Mouse (Mus musculus) thymus, adult 18-20 months (tissue): Measurements from ENCODE around the gene Zbtb37.
"Not testable (repeated sequence)": the region's sequence is repeated elsewhere in the genome, so short reads cannot be mapped to it uniquely, and the experiment has no call there.

ENCODE experiments used
- DNase-seq, 2 experiments: peaks; one replicate each; pipeline ENCODE4 v3.0.0; 2022; ENCODE audit warnings: mixed read lengths in 2 of 2

Zbtb37 gene

GRCm38 (mm10) chr1:161031881-161032280 is 2.8 kb downstream of the Zbtb37 start:
- no peak for DNase-seq

DNA sequence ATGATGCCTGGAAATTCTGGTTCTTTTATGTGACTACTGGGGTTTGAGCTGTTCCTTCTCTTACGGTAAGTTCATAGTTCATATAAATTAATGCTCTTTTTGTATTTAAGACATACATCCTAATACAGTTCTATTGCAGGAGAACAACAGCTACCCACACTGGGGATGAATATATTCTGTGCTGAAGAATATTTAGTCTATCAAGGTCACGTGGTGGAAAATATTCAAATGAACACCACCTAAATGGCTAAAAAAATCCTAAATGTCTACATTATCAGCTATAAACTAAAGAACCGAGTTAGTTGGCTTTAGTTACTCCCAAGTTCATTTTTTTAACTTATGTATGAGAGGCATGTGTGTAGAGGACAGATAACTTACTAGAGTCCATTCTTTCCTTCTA is 4.6 kb downstream of the Zbtb37 start:
- DNase-seq, result no peak

DNA sequence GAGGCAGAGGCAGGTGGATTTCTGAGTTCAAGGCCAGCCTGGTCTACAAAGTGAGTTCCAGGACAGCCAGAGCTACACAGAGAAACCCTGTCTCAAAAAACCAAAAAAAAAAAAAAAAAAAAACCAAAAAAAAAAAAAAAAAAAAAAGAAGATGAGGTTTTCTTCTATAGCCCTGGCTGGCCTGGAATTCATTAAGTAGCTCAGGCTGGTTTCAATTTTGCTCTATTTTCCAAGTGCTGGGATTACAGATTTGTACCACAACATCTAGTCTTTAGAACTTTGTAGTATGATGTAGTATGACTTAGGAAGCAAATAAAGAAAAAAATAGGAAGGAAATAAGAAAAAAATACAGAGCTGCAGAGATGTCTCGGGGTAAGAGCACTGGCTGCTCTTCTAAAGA is 6.2 kb downstream of the Zbtb37 start:
- not testable (repeated sequence) for DNase-seq

GRCm38 (mm10) chr1:161027196-161027595 is 7.5 kb downstream of the Zbtb37 start:
- no peak for DNase-seq

- DNase-seq, result no peak
Observed at GRCm38 (mm10) chr1:161025410-161026210, 9.0 kb downstream of the Zbtb37 start.

DNA sequence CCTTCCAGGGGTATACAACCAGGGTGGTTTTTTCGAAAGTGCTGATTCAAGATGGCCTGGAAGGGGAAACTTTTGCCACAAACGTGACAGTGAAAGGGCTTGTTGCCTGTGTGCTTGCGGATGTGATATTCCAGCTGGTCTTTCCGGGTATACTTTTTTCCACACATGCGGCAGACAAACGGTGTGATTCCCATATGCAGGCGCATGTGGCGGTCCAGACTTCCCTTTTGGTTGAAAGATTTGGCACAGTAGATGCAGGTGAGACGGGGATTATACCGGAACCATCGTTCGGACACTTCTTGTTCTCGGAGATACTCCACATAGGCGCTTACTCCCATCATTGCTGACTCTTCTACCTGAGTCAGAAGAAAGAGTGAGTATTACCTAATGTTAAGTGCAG is 14.6 kb downstream of the Zbtb37 start:
- no peak for DNase-seq

DNA sequence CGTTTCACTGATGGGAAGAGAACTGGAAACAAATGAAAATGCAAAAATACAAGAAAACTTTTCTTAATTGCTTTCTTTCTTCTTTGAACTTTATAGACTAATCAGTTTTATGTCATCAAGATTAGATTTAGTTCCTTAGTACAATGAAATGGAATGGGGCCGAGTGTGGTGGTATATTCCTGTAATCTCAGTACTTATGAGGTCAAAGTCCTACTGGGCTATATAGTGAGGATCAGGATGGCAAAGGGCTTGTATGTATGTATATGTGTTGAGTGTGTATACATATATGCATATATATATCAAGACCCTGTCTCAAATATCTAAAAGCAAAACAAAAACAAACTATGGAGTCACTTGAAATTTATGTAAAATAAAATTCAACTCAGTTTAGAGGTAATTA is 18.3 kb downstream of the Zbtb37 start:
- no peak for DNase-seq

GRCm38 (mm10) chr1:161010436-161010835 is 24.2 kb downstream of the Zbtb37 start:
- DNase-seq, result no peak

DNA sequence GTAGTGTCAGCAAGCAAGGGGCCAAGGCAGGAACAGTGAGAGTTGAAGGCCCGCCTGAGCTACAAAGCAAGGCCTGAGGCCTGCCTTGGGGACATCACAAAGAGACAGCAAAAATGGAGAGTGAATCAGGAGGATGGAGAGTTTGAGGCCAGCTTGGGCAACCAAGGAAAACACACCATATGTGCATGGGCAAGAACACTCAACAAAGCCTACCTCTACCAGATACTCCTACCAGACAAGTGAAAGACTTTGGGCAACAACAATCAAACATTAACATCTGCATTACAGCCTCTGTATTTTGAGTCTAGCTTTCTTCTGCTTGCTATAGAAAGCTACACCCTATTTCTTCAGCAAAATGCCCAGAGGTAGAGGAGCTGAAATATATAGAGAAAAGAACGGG is 26.6 kb downstream of the Zbtb37 start:
- DNase-seq, result no peak

DNA sequence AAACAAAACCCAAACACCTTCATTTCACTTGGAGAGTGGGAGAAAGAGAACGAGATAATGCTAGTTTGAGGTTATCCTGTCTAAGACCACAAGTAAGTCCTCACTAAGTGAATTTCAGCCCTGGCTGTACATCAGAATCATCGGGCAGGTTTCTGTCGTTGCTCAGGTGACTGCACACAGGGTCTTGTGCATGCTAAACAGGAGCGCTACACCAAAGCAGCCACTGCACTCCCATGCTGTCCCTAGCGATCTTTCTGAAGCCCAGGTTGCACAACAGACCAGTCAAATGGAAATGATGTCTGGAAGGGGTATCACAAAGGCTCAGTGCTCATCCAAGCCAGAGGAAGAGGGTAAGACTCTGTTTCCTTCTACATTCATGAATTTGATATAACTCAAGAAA is 28.2 kb downstream of the Zbtb37 start:
- DNase-seq, result no peak

- no peak for DNase-seq
Observed at GRCm38 (mm10) chr1:161005526-161005925, 29.1 kb downstream of the Zbtb37 start.

DNA sequence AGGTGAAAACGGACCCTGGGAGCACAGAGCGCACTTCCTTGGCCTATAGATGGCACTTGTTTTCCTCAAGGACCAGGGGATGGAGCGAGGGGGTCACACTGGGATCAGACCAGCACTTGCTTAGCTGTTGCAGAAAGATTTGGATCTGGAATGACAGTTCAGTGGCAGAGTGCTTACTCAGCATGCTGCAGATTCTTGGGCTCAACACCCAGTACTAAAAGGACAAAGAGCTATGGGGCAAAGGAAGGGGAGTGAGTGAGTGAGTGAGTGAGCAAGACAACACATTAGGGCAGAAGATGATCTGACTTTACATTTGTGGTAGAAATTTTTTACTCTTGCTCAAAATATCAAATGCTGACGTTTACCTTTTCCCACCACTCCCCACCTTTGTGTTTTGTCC is 29.7 kb downstream of the Zbtb37 start:
- no peak for DNase-seq

DNA sequence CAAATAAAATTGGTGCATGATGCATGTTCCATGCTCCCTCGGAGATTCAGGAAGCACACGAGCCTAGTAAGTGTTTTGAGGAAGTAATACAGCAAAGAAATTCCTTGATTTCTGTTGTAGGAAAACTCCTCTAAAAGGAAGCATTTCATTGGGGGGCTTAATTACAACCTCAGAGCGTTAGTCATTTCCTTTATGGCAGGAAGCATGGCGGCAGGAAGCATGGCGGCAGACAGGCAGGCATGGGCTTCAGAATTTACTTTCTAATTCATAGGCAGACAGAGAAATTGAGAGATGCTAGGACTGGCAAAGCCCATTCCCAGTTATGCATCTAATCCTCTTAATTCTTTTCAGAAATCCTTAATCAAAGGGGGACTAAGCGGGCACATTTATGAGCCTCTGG is 40.8 kb downstream of the Zbtb37 start:
- DNase-seq, result no peak

DNA sequence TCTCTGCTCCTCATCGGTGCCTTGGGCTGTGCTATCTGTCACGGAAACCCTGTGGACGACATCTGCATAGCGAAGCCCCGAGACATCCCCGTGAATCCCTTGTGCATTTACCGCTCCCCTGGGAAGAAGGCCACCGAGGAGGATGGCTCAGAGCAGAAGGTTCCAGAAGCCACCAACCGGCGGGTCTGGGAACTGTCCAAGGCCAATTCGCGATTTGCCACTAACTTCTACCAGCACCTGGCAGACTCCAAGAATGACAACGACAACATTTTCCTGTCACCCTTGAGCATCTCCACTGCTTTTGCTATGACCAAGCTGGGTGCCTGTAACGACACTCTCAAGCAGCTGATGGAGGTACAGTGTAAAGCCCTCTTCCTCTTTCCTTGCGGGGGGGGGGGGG is 45.3 kb downstream of the Zbtb37 start:
- no peak for DNase-seq

GRCm38 (mm10) chr1:160986881-160987635 is 47.6 kb downstream of the Zbtb37 start:
- no peak for DNase-seq

DNA sequence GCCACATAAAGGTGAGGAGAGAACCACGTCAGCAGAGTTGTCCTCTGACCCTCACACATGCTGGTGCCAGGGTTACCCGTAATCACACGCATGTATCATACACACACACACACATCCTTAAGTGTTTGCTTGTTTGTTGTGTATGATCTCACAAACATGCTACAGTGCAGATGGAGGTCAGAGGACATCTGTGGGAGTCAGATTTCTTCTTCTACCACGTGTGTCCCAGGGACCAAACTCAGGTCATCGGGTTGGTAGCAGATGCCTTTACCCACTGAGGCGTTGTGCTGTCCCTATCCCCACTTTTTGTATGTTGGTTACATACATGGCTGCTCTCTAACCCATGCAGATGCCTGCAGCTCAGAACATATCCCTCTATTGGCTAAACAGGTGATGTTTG is 49.2 kb downstream of the Zbtb37 start:
- no peak for DNase-seq

DNA sequence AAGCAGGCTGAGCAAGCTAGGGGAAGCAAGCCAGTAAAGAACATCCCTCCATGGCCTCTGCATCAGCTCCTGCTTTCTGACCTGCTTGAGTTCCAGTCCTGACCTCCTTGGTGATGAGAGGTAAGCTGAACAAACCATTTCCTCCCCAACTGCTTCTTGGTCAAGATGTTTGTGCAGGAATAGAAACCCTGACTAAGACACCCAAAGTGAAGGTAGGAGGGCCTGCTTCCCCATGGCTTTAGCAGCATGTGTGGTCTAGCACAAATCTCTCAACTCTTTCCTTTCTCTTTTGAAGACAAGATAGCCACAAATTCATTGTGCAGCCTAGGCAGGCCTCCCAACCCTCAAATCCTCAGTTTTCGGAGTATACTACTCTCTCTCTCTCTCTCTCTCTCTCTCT is 49.9 kb downstream of the Zbtb37 start:
- not testable (repeated sequence) for DNase-seq

DNA sequence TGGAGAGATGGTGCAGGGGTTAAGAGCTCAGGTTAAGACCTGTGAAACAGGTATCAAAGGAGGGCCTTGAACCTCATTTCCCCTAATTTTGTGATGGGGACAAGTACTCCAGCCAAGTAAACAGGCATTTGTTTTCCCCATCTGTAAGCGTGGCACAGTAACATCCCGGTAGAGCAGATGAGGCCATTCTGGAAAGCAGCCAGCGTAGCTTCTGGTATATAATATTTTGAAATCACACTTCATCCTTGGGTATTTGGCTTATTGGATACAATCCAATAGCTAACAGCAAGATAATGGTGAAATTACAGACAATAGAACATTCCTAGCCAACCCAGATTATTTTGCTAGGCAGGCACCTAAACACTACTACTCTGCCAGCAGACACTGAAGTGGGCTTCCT is 51.8 kb downstream of the Zbtb37 start:
- DNase-seq, result no peak

GRCm38 (mm10) chr1:160981337-160981736 is 53.3 kb downstream of the Zbtb37 start:
- DNase-seq, result no peak

DNA sequence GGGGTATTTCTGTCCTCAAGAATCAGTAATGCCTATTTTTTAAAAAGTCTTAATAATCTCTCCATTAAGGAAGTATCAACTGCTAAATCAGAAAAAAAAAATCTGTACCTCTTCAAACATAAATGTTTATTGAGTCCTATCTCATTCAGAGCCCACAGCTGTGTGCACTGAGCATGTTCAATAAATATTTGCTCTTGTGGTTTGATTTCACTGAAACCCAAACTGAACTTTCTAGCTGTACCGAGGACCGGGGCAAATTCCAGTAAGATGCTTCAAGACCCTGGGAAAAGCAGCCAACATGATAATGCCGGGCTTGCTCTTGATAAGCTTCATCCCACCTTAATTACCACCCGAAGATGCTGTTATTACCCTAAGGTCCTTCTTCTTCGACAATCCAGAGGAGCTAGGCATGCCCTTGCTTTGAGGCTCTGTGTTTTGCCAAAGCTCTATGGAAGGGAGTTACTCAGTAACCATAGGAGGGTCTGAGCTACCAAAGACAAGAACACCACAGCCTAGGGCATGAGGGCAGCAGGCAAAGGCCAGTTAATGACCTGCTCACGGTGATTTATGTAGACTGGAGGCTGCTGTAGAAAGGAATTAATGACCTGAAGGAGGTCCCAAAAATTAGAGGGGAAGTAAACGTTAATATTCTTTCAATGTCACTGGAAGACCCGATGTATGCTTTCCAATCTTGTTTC is 54.0 kb downstream of the Zbtb37 start:
- DNase-seq, result no peak

GRCm38 (mm10) chr1:160980021-160980420 is 54.6 kb downstream of the Zbtb37 start:
- DNase-seq, result no peak

GRCm38 (mm10) chr1:160978071-160978735 is 56.4 kb downstream of the Zbtb37 start, which contains the start of gene Serpinc1:
Gene Serpinc1 (plus strand): TSS chr1:160978585.
- no peak for DNase-seq

- no peak for DNase-seq
Observed at GRCm38 (mm10) chr1:160968643-160969042, 66.0 kb downstream of the Zbtb37 start.
